Mouse (Mus musculus): ENCODE measurements around the gene Gm17428.
A peak's percentile ranks its signal among the peaks of the same experiment; 100 is the strongest.
"Not testable (repeated sequence)": the region's sequence is repeated elsewhere in the genome, so short reads cannot be mapped to it uniquely, and the experiment has no call there.

Gene Gm17428

GRCm38 (mm10) chr14:54953664-54954206, 23.0 kb upstream of the Gm17428 start:
- no peak for DNase-seq

GRCm38 (mm10) chr14:54954474-54954873, 22.3 kb upstream of the Gm17428 start:
- no peak for DNase-seq

GRCm38 (mm10) chr14:54955481-54955880, 21.3 kb upstream of the Gm17428 start:
- no peak for DNase-seq

GRCm38 (mm10) chr14:54956533-54956932, 20.2 kb upstream of the Gm17428 start:
- no peak for DNase-seq

GRCm38 (mm10) chr14:54958503-54958902, 18.2 kb upstream of the Gm17428 start:
- no peak for DNase-seq

- no peak for DNase-seq
Observed at GRCm38 (mm10) chr14:54959197-54959596, 17.5 kb upstream of the Gm17428 start.

- DNase-seq, result not testable (repeated sequence)
Observed at GRCm38 (mm10) chr14:54959853-54960613, 16.7 kb upstream of the Gm17428 start.

- DNase-seq, result peak; percentile 7
Observed at GRCm38 (mm10) chr14:54960769-54961168, 16.0 kb upstream of the Gm17428 start.

- no peak for DNase-seq
Observed at GRCm38 (mm10) chr14:54961487-54961886, 15.2 kb upstream of the Gm17428 start.

- DNase-seq, result no peak
Observed at GRCm38 (mm10) chr14:54962714-54963113, 14.0 kb upstream of the Gm17428 start.

- no peak for DNase-seq
Observed at GRCm38 (mm10) chr14:54963727-54964126, 13.0 kb upstream of the Gm17428 start.

GRCm38 (mm10) chr14:54965044-54965443, 11.7 kb upstream of the Gm17428 start:
- no peak for DNase-seq

- no peak for DNase-seq
Observed at GRCm38 (mm10) chr14:54965631-54966030, 11.1 kb upstream of the Gm17428 start.

- DNase-seq, result no peak
Observed at GRCm38 (mm10) chr14:54966320-54966977, 10.3 kb upstream of the Gm17428 start, which contains the start of gene Myh6. Gene Myh6 (minus strand): TSS chr14:54966927.

GRCm38 (mm10) chr14:54967874-54968273, 8.9 kb upstream of the Gm17428 start:
- DNase-seq, result no peak

- DNase-seq, result no peak
Observed at GRCm38 (mm10) chr14:54968344-54968743, 8.4 kb upstream of the Gm17428 start.

- not testable (repeated sequence) for DNase-seq
Observed at GRCm38 (mm10) chr14:54972786-54973185, 3.9 kb upstream of the Gm17428 start.

- peak; percentile 37 for DNase-seq
Observed at GRCm38 (mm10) chr14:54974068-54974791, 2.5 kb upstream of the Gm17428 start.

- DNase-seq, result no peak
Observed at GRCm38 (mm10) chr14:54978664-54979063, 1.9 kb downstream of the Gm17428 start.

- no peak for DNase-seq
Observed at GRCm38 (mm10) chr14:54981934-54982333, 5.2 kb downstream of the Gm17428 start.

- DNase-seq, result not testable (repeated sequence)
Observed at GRCm38 (mm10) chr14:54988350-54988874, 11.7 kb downstream of the Gm17428 start.

- DNase-seq, result no peak
Observed at GRCm38 (mm10) chr14:54988882-54989281, 12.1 kb downstream of the Gm17428 start.

GRCm38 (mm10) chr14:54989886-54990441, 13.2 kb downstream of the Gm17428 start:
- DNase-seq, result no peak
